Mouse (Mus musculus) myocyte (in vitro differentiated cells): ENCODE data around the gene Bmpr1b.
"Not testable (repeated sequence)": the region's sequence is repeated elsewhere in the genome, so short reads cannot be mapped to it uniquely, and the experiment has no call there.

Experiments
- CEBPB ChIP-seq: IDR thresholded peaks from 2 replicates; pipeline ENCODE4 v1.6.1; 2011; ENCODE audit warnings: mild to moderate bottlenecking, moderate library complexity; ENCODE audit not compliant: poor library complexity, insufficient read depth, severe bottlenecking
- MYOG ChIP-seq, 3 experiments: IDR thresholded peaks; one replicate each; pipeline ENCODE4 v1.6.1; 2011; ENCODE audit warnings: control low read depth in 2 of 3, low read depth in 2 of 3, mild to moderate bottlenecking in 2 of 3; ENCODE audit not compliant: insufficient read length in 2 of 3, control insufficient read depth in 1 of 3, insufficient read depth in 1 of 3
- POLR2A ChIP-seq: IDR thresholded peaks from one replicate; pipeline ENCODE4 v1.6.1; 2011; ENCODE audit warnings: low read depth, mild to moderate bottlenecking, control low read depth, moderate library complexity; ENCODE audit not compliant: insufficient read length
- TCF3 ChIP-seq: IDR thresholded peaks from one replicate; pipeline ENCODE4 v1.6.1; 2011; ENCODE audit warnings: low read depth, control low read depth; ENCODE audit not compliant: insufficient read length
- USF1 ChIP-seq: IDR thresholded peaks from one replicate; pipeline ENCODE4 v1.6.1; 2011; ENCODE audit warnings: low read depth, mild to moderate bottlenecking, control low read depth, moderate library complexity

DNA sequence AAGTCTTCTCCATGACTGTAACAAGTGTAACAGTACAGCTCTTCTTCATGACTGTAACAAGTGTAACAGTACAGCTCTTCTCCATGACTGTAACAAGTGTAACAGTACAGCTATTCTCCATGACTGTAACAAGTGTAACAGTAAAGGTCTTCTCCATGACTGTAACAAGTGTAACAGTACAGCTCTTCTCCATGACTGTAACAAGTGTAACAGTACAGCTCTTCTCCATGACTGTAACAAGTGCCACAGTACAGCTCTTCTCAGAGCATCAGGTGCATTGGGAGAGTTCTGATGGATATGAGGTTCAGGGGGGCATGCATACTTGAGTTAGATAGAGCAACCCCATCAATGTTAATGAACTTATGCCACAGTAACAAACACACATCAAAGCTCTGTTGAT lies 22.4 kb upstream of the Bmpr1b start:
- TF ChIP-seq USF1; POLR2A; CEBPB; TCF3; MYOG (IDR thresholded peaks at IDR 0.05; ENCODE audit: control insufficient read depth in 1 of 3, insufficient read depth in 1 of 3, insufficient read length in 2 of 3, low read depth in 2 of 3): not testable (repeated sequence)
